Mouse (Mus musculus): Measurements from ENCODE around the gene Hyal2. TPM values are rescaled to one million over a fixed set of nuclear protein-coding genes. Genes with fewer than 3 reads are reported as not detected.

The Hyal2 gene
- total RNA-seq, 2 experiments from 2014 or later, result 20.8 to 28.4 TPM

DNA sequence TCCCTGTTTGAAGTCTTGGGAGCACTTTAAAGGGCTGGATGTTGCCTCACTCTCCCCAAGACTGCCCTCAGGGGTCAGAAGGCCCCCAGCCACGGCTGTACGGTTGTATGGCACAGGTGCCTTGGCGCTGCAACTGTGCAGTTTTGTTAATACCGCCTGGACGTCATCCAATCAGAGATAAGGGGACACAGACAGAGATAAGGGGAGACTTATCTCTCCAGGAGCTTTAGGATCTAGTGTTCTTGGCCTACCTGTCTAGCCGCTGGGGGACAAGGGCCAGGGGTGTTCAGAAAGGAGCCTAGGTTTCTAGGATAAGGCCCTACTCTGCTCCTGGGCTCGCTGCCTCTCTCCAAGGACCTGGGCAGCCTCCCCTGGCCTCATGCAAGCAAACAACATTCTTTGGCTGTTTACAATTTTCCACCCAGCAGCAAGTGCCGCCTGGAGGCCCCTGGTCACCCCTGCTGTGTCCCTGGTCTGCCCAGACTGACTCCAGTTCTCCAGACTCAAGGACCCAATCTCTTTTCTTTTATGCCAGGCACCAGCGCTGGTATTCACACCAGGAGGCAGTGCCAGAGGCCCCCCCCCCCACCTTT is 40.0 kb downstream of the Hyal2 start:
- intact Hi-C loops (cut with DNase I), result no loop called here
- DNase-seq, result no peak

DNA sequence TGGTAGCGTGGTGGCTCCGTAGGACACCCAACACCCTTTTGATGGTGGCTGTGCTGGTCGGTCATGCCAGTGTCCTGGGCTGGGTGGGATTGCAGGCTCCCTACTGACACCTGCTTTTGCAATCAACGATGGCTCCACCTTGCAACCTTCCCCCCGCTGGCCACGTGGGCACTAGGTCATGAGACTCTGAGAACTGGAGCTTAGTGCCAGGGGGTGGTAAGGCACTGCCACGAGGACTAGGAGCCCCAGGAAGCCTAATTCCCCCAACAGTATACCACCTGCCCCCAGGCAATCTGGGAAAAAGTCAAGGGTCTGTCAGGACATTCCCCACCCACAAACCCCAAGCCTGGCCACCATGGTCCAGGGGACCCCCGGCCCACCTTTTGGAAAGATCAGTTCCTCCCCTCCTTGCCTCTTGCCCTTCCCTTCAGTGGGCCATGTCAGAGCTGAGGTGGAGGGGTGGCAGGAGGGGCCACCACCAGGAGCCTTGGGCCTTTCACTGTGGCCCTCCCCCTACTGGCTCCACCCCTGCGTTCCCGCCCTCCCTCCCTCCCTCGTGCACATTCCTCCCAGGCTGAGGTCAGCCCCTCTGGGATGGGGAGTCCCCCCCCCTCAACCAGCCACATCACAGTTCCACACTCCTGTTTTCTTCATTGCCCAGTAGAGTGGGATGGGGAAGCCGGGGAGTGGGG is 41.1 kb downstream of the Hyal2 start, which contains the start of gene Sema3b:
TSS of gene Sema3b (minus strand) at position 489 of the 692 bp plus-strand sequence.
- no peak for DNase-seq
- intact Hi-C loops (cut with DNase I), result no loop called here

DNA sequence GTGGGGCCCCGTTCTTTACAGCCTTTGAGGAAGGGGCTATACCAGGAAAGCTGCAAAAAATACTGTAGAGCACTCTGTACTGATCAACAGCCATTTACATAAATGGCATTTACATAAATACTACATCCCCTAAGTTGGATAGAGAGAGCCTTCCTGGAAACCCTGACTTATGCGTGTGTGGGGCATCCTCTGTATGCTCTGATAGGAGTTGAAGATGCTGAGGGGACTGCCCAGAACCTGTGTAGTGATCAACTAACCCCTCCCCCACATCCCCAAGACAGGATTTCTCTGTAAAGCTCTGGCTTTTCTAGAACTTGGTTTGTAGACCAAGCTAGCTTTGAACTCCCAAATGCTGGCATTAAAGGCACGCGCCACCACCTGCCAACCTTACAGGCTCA is 41.7 kb downstream of the Hyal2 start:
- no peak for DNase-seq
- intact Hi-C loops (cut with DNase I), result no loop called here

- no peak for DNase-seq
- intact Hi-C loops (cut with DNase I), result no loop called here
These were observed 43.9 kb downstream of the Hyal2 start for GRCm38 (mm10) chr9:107611456-107612190.

- intact Hi-C loops (cut with DNase I), result no loop called here
- peak; percentile 100 for DNase-seq
These were observed 44.6 kb downstream of the Hyal2 start for GRCm38 (mm10) chr9:107612191-107612944.

DNA sequence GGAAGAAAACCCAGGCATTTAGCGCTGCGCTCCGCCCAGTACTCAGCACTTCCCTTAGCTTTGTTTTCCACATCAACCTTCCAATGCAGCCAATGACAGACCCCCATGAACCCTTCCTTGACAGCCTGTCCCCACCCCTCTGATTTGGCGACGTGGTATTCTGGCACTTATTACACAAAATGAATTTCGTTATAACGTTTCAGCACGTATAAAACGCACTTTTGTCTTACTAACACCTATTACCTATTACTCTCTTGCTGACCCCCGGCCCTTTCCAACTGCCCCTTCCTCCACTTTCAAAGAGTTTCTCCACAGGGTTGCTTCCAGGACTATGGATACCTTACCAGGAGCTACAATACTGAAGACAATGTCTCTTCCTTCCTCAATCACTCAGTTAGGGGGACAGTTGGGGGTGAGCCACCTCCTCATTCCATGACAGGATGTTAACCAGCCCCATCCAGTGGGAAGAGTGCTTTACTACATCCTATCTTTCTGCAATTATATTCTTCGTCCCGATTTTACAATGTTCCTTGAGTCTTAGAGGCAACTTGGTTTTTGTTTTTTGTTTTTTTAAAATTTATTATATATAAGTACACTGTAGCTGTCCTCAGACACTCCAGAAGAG is 45.3 kb downstream of the Hyal2 start:
- DNase-seq, result no peak
- intact Hi-C loops (cut with DNase I), result no loop called here

DNA sequence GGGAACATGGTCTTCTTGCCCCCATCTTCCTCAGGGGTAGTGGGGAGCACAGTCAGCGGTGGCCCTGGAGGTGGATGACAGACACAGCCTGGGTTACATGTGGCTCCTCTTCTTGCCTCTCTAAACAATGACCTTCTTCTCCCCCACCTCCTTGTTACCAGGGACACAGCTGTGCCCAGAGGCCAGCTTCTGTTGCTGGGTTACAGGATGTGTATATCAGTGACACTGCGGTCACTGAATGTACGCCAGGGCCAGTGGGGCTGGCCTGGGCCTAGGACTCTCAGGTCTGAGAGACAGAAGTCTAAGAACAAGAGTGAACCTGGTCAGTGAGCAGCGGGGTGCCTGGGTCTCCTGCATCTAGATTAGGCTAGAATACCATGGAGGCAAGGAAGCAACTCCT is 47.3 kb downstream of the Hyal2 start:
- DNase-seq, result no peak
- intact Hi-C loops (cut with DNase I), result no loop called here

DNA sequence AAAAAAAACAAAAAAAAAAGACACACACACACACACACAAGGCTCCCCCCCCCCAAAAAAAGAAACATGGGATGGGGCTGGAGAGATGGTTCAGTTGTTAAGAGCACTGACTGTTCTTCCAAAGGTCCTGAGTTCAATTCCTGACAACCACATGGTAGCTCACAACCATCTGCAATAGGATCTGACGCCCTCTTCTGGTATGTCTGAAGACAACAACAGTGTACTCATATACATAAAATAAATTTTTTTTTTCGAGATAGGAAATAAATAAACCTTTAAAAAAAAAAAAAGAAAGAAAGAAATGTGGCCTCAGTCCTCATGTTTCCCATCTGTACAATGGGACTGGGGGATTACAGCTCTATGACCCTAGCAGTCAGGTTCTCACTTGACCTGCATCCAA is 49.7 kb downstream of the Hyal2 start:
- DNase-seq, result no peak
- intact Hi-C loops (cut with DNase I), result no loop called here

GRCm38 (mm10) chr9:107618098-107618497 is 50.4 kb downstream of the Hyal2 start:
- intact Hi-C loops (cut with DNase I), result no loop called here
- DNase-seq, result no peak

DNA sequence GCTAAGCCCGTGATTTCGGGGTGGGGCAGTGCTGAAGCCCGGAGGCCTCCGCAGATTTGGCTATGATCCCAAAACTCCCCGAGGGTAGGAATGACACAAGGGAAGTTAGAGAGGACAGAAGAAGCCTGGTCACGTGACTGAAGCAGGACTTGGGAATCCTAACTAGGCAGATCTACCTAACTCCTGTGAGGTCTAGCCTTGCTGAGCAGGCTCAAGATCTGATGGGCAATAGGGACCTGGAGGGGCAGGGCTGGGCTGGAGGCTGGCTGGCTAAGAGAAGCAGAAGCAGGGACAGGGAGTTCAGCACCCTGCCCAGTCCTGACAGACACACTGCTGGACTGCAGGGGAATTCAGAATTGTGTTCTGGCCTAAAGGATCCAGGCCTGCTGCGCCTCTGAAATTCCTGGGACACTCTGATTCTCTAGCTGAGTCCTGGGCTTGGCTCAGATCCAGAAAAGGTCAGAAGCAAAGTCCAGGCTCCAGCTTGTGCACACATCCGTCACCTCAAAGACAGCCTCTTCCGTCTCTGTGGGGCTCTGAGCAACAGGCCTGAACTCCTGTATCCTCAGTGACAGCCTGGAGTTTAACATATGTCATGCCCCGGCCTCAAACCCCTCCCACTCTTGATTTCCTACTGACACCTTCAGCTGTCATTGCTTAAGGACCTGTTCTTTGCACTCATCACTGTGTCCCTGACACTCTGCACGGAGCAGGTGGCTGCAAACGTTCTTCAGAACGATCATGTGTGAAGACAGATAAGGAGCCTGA is 51.2 kb downstream of the Hyal2 start:
- DNase-seq, result no peak
- intact Hi-C loops (cut with DNase I), result no loop called here

DNA sequence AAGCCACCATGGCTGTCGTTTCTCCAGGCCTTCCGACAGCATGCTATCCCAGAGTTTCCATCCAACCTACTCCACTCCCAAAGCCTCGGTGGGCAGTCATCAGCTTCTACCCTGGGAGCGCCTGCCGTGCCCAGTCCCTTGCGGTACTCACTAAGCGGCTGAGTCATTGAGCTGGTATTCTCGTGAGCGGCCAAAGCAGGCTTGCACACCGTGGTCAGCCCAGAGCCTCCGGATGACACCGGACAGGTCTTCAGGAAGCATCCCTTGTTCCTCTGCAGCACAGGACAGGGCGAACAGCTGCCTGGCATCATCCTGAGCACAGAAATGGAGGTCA is 51.8 kb downstream of the Hyal2 start:
- DNase-seq, result no peak
- intact Hi-C loops (cut with DNase I), result no loop called here

DNA sequence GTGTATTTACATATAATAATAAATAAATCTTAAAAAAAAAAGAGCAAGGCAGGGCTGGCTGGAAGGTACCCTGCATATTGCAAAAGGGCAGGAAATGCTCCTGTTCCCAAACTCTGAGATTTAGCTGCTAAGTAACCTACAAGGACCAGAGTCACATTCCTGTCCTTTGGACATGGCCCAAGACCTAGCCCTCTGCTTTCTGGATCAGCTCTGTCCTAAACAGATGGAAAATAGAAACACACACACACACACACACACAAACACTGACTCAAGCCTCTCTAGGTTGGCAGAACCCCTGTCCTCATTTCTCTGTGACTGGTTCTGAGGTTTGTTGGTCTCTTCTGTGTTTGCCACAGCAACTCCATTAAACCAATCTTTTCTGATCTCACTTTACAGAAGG is 53.2 kb downstream of the Hyal2 start:
- no peak for DNase-seq
- intact Hi-C loops (cut with DNase I), result no loop called here

Other genes with a start within 250 kb of the Hyal2 start
- 10 to 100 TPM; 15.9 to 18.1 TPM for gene Hemk1, start 229.6 kb upstream of the Hyal2 start, total RNA-seq (2021)
- gene 6430571L13Rik, start 227.3 kb upstream of the Hyal2 start, total RNA-seq (2021), result 1 to 10 TPM; 5.3 to 5.4 TPM
- 10 to 100 TPM; 31.9 to 50.0 TPM for gene Cacna2d2, start 168.3 kb upstream of the Hyal2 start, total RNA-seq (2021)
- gene Tmem115, start 34.0 kb upstream of the Hyal2 start, total RNA-seq (2021), result 10 to 100 TPM; 29.4 to 30.4 TPM
- gene Cyb561d2, start 25.8 kb upstream of the Hyal2 start, total RNA-seq (2021), result 10 to 100 TPM; 25.6 to 28.4 TPM
- gene Nprl2, start 25.7 kb upstream of the Hyal2 start, total RNA-seq (2021), result 10 to 100 TPM; 35.2 to 38.5 TPM
- 1 to 10 TPM; 3.9 to 4.7 TPM for gene Zmynd10, start 20.6 kb upstream of the Hyal2 start, total RNA-seq (2021)
- 10 to 100 TPM; 24.9 to 25.4 TPM for gene Rassf1, start 16.4 kb upstream of the Hyal2 start, total RNA-seq (2021)
- gene Tusc2, start 4.7 kb upstream of the Hyal2 start, total RNA-seq (2021), result 10 to 100 TPM; 65.4 to 66.9 TPM
- gene Hyal1, start 9.0 kb downstream of the Hyal2 start, total RNA-seq (2021), result 1 to 10 TPM; 3.8 to 4.1 TPM
- 10 to 100 TPM; 11.9 to 13.0 TPM for gene Naa80, start 10.9 kb downstream of the Hyal2 start, total RNA-seq (2021)
- gene Hyal3, start 12.9 kb downstream of the Hyal2 start, total RNA-seq (2021), result 1 to 10 TPM; 1.5 to 2.1 TPM
- 10 to 100 TPM; 12.5 to 14.5 TPM for gene Ifrd2, start 19.7 kb downstream of the Hyal2 start, total RNA-seq (2021)
- 1 to 10 TPM; 3.9 to 5.6 TPM for gene Sema3b, start 41.3 kb downstream of the Hyal2 start, total RNA-seq (2021)
- gene Gnai2, start 67.4 kb downstream of the Hyal2 start, total RNA-seq (2021), result 100 to 1,000 TPM; 302 to 303 TPM
- gene Slc38a3, start 101.6 kb downstream of the Hyal2 start, total RNA-seq (2021), result 10 to 100 TPM; 65.0 to 68.4 TPM
- 1 to 10 TPM in 1 of 2 experiments, under 1 TPM in 1; 0.30 to 1.1 TPM for gene Gnat1, start 111.8 kb downstream of the Hyal2 start, total RNA-seq (2021)
- 10 to 100 TPM; 44.6 to 52.6 TPM for gene Sema3f, start 142.5 kb downstream of the Hyal2 start, total RNA-seq (2021)
- 100 to 1,000 TPM; 194 to 195 TPM for gene Rbm5, start 203.1 kb downstream of the Hyal2 start, total RNA-seq (2021)